Mouse (Mus musculus): ENCODE data around the gene Rab3gap1. TPM values are rescaled to one million over a fixed set of nuclear protein-coding genes. Genes with fewer than 3 reads are reported as not detected.
A peak's percentile ranks its signal among the peaks of the same experiment; 100 is the strongest.

The Rab3gap1 gene
- polyA plus RNA-seq, 1 experiment from 2014 or later, result 14.6 TPM

DNA sequence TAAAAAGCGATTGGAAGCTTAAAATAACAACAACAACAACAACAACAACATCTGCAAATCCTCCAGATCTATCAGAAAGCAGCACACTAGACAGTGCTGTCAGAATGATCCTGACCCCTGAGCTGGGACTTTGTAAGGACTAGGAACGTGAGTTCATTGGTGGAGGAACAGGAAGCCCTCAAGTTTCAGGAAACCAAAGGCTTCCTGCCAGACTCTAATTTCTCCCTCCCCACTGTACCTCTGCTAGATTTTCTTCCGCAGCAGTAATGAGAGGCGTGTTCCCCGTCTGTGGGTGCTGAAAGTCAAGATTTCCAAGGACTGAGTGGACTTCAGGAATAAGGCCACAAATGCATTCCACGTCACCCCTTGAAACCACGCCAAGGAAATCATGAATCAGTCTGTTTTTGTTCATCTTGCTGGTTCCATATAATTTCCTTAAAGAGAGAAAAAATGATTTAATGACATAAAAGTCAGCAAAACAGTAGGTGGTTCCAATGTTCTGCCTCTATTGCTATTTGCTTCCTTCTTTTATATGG, 18.4 kb upstream of the Rab3gap1 start:
- no peak overlapping the region for H3K9ac ChIP-seq (ENCODE audit: low read length)
- H3K9me3 ChIP-seq (replicated peaks; ENCODE audit: control insufficient read depth, low read length), result peaks cover 8% of the 10 kb centered on the region; the same call in 1 of the 2 replicates
- no peaks in the 10 kb centered on the region for H3K27me3 ChIP-seq (replicated peaks; ENCODE audit: control insufficient read depth, insufficient read depth, low read length)
- ATAC-seq (no peak), DNase-seq (ENCODE audit: low spot score) (no peak)
- no peaks in the 10 kb centered on the region for H3K36me3 ChIP-seq (ENCODE audit: control insufficient read depth, insufficient read depth, low read length)
- H3K4me2 ChIP-seq (ENCODE audit: low read length), result no peak overlapping the region
- H3K4me3 ChIP-seq (ENCODE audit: low read depth, low read length), result no peak overlapping the region
- H3K27ac ChIP-seq (ENCODE audit: low read depth, low read length), result no peak overlapping the region
- H3K4me1 ChIP-seq (ENCODE audit: control insufficient read depth, insufficient read depth, low read length), result no peaks in the 10 kb centered on the region
- 90% methylated on average over 7 of the region's 7 CpGs for WGBS

DNA sequence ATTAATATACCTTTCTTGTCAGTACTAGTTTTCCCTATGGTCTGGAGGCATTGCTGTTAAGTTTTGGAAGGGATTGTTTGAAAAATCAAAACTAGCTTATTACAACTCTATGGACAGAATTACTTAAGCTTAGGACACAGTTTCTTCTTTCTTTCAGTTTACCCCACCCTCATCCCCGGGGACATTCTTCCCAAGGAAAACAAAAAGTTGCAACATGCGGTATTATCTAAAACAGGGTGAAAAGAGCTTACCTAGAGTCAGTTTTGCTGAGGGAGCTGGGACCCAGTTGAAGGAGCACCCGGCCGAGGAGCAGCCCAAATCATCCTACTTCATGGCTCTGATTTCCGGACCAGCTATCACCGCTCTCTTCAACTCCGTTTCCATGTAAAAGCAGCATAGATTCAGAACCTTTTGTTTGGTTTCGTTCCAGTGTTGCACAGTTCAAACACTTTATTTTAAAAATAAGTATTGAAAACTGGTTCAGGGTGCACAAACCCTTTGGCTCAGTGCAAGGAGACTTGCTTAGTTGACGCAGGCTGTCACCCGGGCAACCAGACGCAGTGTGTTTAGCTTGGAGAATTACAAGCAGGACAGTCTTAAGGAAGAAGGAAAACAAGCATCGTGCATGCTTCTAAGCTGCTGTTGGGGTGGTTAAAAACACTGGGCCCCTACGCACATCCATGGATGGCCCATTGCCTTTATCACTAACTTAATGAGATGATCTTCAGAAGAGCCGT, 13.9 kb upstream of the Rab3gap1 start, which contains the start of gene Map3k19:
Gene Map3k19, minus strand, starts transcription at position 546 of the 737 bp plus-strand sequence.
- 78% methylated on average over 14 of the region's 14 CpGs for WGBS
- Histone ChIP-seq H3K27ac (ENCODE audit: low read depth, low read length) (no peak within 1 kb of the TSS), H3K9ac (ENCODE audit: low read length) (no peak within 1 kb of the TSS), H3K4me2 (ENCODE audit: low read length) (no peak within 1 kb of the TSS), H3K27me3 (replicated peaks; ENCODE audit: control insufficient read depth, insufficient read depth, low read length) (no peaks in the 10 kb centered on the region), H3K36me3 (ENCODE audit: control insufficient read depth, insufficient read depth, low read length) (no peaks in the 10 kb centered on the region), H3K4me1 (ENCODE audit: control insufficient read depth, insufficient read depth, low read length) (no peaks in the 10 kb centered on the region), H3K4me3 (ENCODE audit: low read depth, low read length) (no peak within 1 kb of the TSS), H3K9me3 (replicated peaks; ENCODE audit: control insufficient read depth, low read length) (peaks cover 8% of the 10 kb centered on the region; the same call in 1 of the 2 replicates)
- ATAC-seq (no peak), DNase-seq (ENCODE audit: low spot score) (peak; percentile 2)

DNA sequence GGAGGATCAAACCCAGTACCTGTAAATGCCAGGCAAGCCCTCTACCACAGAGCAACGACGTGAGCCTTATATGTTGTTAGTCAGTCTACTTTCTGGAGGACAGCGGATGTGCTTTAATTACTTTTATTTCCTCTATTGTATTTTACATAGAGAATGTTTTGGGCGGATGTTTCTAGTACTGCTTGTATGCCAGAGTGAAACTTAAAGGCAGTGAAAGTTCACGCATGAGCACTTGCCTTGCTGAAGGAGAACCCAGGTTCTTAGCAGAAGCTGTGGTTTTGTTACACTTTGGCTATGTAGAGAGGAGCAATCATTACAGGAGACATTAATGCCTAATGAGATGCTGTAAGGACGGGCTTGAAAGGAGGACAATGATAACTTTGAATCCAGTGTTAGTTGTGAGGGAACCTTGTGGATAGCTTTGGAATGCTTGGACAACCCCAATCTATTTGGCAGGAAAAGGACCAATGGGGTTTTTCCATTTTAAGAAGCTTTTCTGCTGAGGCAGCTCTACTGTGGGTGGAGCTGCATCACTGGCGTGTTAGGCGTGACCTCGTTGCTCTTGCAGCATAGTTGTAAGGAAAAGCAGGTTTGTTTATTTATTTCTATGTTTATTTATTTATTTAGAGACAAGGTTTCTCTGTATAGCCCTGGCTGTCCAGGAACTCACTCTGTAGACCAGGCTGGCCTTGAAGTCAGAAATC, 9.5 kb upstream of the Rab3gap1 start:
- Histone ChIP-seq H3K27me3 (replicated peaks; ENCODE audit: control insufficient read depth, insufficient read depth, low read length) (no peaks in the 10 kb centered on the region), H3K9me3 (replicated peaks; ENCODE audit: control insufficient read depth, low read length) (no peaks in the 10 kb centered on the region), H3K4me1 (ENCODE audit: control insufficient read depth, insufficient read depth, low read length) (no peaks in the 10 kb centered on the region), H3K9ac (ENCODE audit: low read length) (no peak overlapping the region), H3K4me3 (ENCODE audit: low read depth, low read length) (no peak overlapping the region), H3K4me2 (ENCODE audit: low read length) (no peak overlapping the region), H3K27ac (ENCODE audit: low read depth, low read length) (no peak overlapping the region), H3K36me3 (ENCODE audit: control insufficient read depth, insufficient read depth, low read length) (no peaks in the 10 kb centered on the region)
- ATAC-seq, result no peak
- DNase-seq (ENCODE audit: low spot score), result no peak
- 84% methylated on average over 9 of the region's 9 CpGs for WGBS

DNA sequence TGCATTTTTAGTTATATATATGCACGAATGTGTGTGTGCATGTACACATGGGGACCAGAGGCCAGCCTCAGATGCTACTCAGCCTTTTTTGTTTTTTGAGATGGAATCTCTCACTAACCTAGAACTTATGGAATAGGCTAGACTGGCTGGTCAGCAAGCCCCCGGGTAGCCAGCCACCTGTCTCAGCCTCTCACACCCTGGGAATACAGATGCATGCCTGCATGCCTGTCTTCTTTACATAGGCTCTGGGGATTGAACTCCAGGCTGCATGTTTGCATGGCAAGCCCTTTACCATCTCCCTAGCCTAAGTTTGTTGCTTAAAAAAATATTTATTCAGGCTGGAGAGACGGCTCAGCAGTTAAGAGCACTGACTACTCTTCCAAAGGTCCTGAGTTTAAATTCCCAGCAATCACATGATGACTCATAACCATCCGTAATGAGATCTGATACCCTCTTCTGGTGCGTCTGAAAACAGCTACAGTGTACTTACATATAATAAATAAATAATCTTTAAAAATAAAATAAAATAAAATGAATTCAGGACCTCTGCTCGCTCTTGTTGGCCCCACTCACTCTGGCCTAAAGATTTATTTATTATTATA, 8.7 kb upstream of the Rab3gap1 start:
- no peak for ATAC-seq
- no peak for DNase-seq (ENCODE audit: low spot score)
- Histone ChIP-seq H3K9me3 (replicated peaks; ENCODE audit: control insufficient read depth, low read length) (no peaks in the 10 kb centered on the region), H3K4me3 (ENCODE audit: low read depth, low read length) (no peak overlapping the region), H3K9ac (ENCODE audit: low read length) (no peak overlapping the region), H3K4me1 (ENCODE audit: control insufficient read depth, insufficient read depth, low read length) (no peaks in the 10 kb centered on the region), H3K27ac (ENCODE audit: low read depth, low read length) (no peak overlapping the region), H3K4me2 (ENCODE audit: low read length) (no peak overlapping the region), H3K27me3 (replicated peaks; ENCODE audit: control insufficient read depth, insufficient read depth, low read length) (no peaks in the 10 kb centered on the region), H3K36me3 (ENCODE audit: control insufficient read depth, insufficient read depth, low read length) (no peaks in the 10 kb centered on the region)
- 85% methylated on average over 6 of the region's 6 CpGs for WGBS

GRCm38 (mm10) chr1:127860492-127860891, 8.1 kb upstream of the Rab3gap1 start:
- no peaks in the 10 kb centered on the region for H3K36me3 ChIP-seq (ENCODE audit: control insufficient read depth, insufficient read depth, low read length)
- no peaks in the 10 kb centered on the region for H3K4me1 ChIP-seq (ENCODE audit: control insufficient read depth, insufficient read depth, low read length)
- no peak overlapping the region for H3K4me2 ChIP-seq (ENCODE audit: low read length)
- DNase-seq (ENCODE audit: low spot score) (no peak), ATAC-seq (no peak)
- 92% methylated on average over 4 of the region's 4 CpGs for WGBS
- H3K9ac ChIP-seq (ENCODE audit: low read length), result no peak overlapping the region
- no peaks in the 10 kb centered on the region for H3K9me3 ChIP-seq (replicated peaks; ENCODE audit: control insufficient read depth, low read length)
- no peaks in the 10 kb centered on the region for H3K27me3 ChIP-seq (replicated peaks; ENCODE audit: control insufficient read depth, insufficient read depth, low read length)
- H3K27ac ChIP-seq (ENCODE audit: low read depth, low read length), result no peak overlapping the region
- no peak overlapping the region for H3K4me3 ChIP-seq (ENCODE audit: low read depth, low read length)

DNA sequence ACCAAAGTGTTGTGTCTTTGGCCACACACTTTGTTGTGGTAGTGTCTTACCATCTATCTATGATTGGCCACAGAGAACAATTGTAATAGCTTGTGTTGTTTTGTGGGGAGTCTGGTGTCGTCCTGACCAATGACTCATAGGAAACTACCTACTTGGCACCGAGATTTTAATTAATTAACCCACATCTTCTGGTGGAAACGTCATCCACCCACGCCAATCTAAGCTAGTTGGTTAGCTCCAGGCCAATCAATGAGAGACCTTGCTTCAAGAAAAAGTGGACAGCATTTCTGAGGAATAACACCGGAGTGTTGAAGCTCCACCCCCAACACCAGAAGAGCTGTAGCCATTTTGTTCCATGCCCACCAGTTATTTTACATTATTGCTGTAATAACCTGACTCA, 6.7 kb upstream of the Rab3gap1 start:
- Histone ChIP-seq H3K27me3 (replicated peaks; ENCODE audit: control insufficient read depth, insufficient read depth, low read length) (no peaks in the 10 kb centered on the region), H3K36me3 (ENCODE audit: control insufficient read depth, insufficient read depth, low read length) (no peaks in the 10 kb centered on the region), H3K9me3 (replicated peaks; ENCODE audit: control insufficient read depth, low read length) (no peaks in the 10 kb centered on the region), H3K4me2 (ENCODE audit: low read length) (no peak overlapping the region), H3K4me1 (ENCODE audit: control insufficient read depth, insufficient read depth, low read length) (no peaks in the 10 kb centered on the region), H3K27ac (ENCODE audit: low read depth, low read length) (no peak overlapping the region), H3K9ac (ENCODE audit: low read length) (no peak overlapping the region), H3K4me3 (ENCODE audit: low read depth, low read length) (no peak overlapping the region)
- whole genome bisulfite sequencing, result 87% methylated on average over 5 of the region's 5 CpGs
- DNase-seq (ENCODE audit: low spot score), result no peak
- no peak for ATAC-seq

DNA sequence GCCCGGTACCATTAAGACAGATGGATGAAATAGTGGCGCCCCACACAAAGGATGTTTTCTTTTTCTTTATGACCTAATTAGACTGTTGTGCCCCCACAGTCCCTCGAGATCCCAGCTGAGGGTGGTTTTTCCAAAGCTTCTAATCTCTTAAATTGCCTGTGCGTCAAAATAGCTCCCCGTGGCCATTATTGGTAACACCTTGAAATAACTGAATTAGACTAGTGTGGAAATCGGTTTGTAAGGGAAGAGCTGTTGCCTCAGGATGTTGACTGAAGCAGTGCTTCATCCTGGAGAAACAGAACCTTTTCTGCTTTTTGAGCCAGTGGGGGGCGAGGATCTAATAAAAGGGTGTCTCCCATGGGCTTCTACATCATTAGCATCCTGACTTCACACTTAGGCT, 4.8 kb upstream of the Rab3gap1 start:
- Histone ChIP-seq H3K36me3 (ENCODE audit: control insufficient read depth, insufficient read depth, low read length) (no peaks in the 10 kb centered on the region), H3K27me3 (replicated peaks; ENCODE audit: control insufficient read depth, insufficient read depth, low read length) (no peaks in the 10 kb centered on the region), H3K9ac (ENCODE audit: low read length) (no peak overlapping the region), H3K9me3 (replicated peaks; ENCODE audit: control insufficient read depth, low read length) (no peaks in the 10 kb centered on the region), H3K27ac (ENCODE audit: low read depth, low read length) (no peak overlapping the region), H3K4me3 (ENCODE audit: low read depth, low read length) (no peak overlapping the region), H3K4me2 (ENCODE audit: low read length) (no peak overlapping the region), H3K4me1 (ENCODE audit: control insufficient read depth, insufficient read depth, low read length) (no peaks in the 10 kb centered on the region)
- DNase-seq (ENCODE audit: low spot score), result peak; percentile 2
- 50% methylated on average over 7 of the region's 7 CpGs for WGBS
- ATAC-seq, result no peak

DNA sequence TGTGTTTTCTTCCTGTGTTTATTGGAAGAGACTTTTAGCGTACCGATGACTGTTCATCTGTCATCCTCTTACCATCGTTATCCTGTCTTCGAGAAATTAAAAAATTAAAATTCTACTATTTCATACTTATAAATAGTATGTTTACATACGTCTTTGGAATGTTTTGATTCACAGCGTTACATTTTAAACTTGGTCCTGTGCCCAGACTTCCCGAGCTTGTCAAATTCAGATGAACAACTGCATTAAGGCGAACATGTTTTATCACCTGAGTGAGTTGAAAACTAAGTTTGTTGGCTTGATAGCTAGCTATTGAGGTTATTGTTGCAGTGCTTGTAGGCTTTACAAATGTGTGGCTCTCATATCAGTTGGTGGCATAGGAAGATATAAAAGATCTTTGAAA, 703 bp downstream of the Rab3gap1 start:
- DNase-seq (ENCODE audit: low spot score) (no peak), ATAC-seq (no peak)
- H3K36me3 ChIP-seq (ENCODE audit: control insufficient read depth, insufficient read depth, low read length), result peaks cover 7% of the 10 kb centered on the region; the same call in 1 of the 2 replicates
- H3K4me3 ChIP-seq (ENCODE audit: low read depth, low read length), result peak overlapping the region; percentile 77
- no peaks in the 10 kb centered on the region for H3K9me3 ChIP-seq (replicated peaks; ENCODE audit: control insufficient read depth, low read length)
- H3K4me2 ChIP-seq (ENCODE audit: low read length), result peak overlapping the region; percentile 67
- H3K27me3 ChIP-seq (replicated peaks; ENCODE audit: control insufficient read depth, insufficient read depth, low read length), result no peaks in the 10 kb centered on the region
- H3K4me1 ChIP-seq (ENCODE audit: control insufficient read depth, insufficient read depth, low read length), result no peaks in the 10 kb centered on the region
- peak overlapping the region; percentile 78 for H3K9ac ChIP-seq (ENCODE audit: low read length)
- WGBS, result 35% methylated on average over 8 of the region's 8 CpGs
- H3K27ac ChIP-seq (ENCODE audit: low read depth, low read length), result no peak overlapping the region
